Mouse (Mus musculus) hematopoietic multipotent progenitor cell, adult 10-12 weeks (in vitro differentiated cells): ENCODE measurements around the gene Hist1h3b. TPM values are rescaled to one million over a fixed set of nuclear protein-coding genes. Genes with fewer than 3 reads are reported as not detected.

Experiments
- polyA plus RNA-seq: library from polyadenylated mRNA; stranded (reverse); fragments of >175 nt; gene quantifications from 2 replicates; pipeline ENCODE4 v1.2.3, GENCODE M21; 2012; ENCODE audit warnings: low replicate concordance

Gene Hist1h3b
- 4.0 TPM in 1 of 2 replicates, not detected in the other for polyA plus RNA-seq

DNA sequence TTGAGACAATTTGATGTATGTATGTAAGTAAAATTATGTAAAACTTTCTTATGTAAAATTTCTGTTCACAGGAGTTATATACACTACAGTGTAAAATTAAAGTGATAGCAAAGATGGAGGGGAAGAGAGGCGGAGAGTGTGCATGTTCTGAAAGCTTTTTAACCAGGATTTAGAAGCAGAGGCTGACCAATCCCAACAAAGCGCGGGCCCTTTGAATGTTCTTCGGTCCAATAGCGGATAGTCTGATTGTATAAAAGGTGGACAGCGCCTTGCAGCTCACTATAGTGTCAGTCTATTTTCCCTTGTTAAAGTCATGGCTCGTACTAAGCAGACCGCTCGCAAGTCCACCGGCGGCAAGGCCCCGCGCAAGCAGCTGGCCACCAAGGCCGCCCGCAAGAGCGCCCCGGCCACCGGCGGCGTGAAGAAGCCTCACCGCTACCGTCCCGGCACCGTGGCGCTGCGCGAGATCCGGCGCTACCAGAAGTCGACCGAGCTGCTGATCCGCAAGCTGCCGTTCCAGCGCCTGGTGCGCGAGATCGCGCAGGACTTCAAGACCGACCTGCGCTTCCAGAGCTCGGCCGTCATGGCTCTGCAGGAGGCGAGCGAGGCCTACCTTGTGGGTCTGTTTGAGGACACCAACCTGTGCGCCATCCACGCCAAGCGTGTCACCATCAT lies at the start of gene Hist1h3b:
Gene Hist1h3b, plus strand, starts transcription at position 201 of the 675 bp plus-strand sequence.

DNA sequence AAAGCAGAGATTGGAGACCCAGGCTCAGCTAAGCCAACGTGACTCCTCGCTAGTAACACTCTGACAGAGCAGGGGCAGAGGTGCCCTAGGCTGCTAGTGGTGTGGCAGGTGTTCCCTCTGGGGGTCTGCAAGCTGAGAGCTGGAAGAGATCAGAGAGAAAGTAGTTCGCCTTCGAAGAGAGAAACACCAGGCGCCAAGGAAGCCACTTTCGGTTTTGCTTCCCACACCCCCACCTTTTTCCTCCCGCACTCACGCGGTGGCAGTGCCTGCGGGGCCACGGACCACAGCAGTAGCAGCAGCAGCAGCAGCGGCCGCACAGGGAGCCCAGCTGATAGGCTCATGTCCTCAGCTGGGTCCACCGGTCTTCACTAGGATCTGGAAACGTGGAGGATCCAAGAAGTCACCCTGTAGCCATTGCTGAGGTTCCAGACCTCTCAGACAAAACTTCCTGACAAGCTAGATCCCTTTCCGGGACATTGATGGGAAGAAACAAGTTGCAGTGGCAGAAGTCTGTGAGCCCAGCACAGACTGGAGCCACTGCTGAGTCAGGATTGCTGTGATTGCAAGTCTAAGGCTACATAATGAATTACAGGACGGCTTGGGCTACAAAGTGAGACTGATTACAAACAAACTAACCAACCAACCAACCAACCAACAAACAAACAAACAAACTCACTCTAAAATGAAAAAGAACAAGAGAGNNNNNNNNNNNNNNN lies 41.5 kb upstream of the Hist1h3b start, which contains the start of gene Hfe:
Gene Hfe, minus strand, starts transcription at position 481 of the 716 bp plus-strand sequence.

DNA sequence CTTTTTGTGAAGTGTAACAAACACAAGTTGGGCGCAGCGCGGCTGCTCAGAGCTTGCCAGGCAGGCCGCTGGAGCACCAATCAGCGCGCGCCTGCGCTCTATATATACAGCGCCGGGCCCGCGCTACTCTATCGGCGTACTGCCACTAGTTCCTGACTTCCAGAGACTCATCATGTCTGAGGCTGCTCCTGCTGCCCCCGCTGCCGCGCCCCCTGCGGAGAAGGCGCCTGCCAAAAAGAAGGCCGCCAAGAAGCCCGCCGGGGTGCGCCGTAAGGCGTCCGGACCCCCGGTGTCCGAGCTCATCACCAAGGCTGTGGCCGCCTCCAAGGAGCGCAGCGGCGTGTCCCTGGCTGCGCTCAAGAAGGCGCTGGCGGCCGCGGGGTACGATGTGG lies 13.4 kb upstream of the Hist1h3b start, which contains the start of gene Hist1h1c:
Gene Hist1h1c, plus strand, starts transcription at position 132 of the 392 bp plus-strand sequence.

DNA sequence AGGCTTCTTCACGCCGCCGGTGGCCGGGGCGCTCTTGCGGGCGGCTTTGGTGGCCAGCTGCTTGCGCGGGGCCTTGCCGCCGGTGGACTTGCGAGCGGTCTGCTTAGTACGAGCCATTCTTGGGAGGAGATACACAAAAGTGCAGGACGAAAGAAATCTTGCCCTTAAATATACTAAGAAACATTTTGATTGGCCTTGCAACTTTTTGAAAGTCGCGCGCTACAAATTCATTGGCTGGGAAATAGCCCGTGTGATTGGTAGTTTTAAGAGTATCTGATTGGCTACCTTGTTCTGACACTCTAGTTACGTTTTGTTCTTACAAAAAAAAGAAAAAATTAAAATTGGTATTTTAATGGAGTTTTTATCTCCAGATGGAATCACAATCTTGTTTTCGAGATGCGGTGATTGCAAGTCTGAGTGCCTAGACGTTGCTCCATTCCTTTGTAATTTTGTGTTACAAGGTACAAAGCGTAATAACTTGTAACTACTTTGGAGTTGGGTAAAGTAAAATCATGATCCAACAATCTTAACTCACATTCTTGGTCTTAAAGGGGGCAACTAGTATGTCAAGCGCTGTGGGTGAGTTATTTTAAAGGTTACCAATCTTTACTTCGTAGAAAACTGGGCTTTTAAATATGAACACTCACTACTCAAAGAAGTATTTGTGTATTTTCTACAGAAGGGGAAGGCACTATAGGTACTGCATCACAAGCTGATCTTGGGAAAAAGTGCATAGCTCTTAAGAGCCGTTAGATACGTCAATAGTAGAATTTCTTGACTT lies 6.5 kb upstream of the Hist1h3b start, which contains the start of gene Hist1h3c:
Gene Hist1h3c, minus strand, starts transcription at position 222 of the 781 bp plus-strand sequence.

DNA sequence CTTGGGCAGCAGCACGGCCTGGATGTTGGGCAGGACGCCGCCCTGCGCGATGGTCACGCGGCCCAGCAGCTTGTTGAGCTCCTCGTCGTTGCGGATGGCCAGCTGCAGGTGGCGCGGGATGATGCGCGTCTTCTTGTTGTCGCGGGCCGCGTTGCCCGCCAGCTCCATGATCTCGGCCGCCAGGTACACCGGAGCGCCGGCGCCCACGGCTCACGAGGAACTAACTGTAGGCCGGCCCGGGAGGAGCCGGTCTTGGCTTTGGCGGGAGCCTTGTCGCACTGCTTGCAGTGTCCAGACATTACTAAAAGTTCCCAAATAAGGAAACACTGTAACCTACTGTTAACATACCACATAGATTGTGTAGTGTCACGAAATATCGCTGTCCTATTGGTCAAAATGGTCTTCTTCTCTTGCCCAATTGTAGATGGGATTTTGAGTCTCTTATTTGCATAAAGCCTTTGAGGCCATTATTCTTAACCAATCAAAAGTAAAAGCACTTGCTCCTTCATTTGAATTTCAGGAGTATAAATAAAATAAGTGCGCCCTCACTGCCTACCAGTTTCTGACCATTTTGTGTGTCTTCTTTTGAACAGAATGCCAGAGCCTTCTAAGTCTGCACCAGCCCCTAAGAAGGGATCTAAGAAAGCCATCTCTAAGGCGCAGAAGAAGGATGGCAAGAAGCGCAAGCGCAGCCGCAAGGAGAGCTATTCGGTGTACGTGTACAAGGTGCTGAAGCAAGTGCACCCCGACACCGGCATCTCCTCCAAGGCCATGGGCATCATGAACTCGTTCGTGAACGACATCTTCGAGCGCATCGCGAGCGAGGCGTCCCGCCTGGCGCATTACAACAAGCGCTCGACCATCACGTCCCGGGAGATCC lies 5.6 kb upstream of the Hist1h3b start, which contains the start of gene Hist1h2bb:
Gene Hist1h2bb, plus strand, starts transcription at position 534 of the 880 bp plus-strand sequence.

DNA sequence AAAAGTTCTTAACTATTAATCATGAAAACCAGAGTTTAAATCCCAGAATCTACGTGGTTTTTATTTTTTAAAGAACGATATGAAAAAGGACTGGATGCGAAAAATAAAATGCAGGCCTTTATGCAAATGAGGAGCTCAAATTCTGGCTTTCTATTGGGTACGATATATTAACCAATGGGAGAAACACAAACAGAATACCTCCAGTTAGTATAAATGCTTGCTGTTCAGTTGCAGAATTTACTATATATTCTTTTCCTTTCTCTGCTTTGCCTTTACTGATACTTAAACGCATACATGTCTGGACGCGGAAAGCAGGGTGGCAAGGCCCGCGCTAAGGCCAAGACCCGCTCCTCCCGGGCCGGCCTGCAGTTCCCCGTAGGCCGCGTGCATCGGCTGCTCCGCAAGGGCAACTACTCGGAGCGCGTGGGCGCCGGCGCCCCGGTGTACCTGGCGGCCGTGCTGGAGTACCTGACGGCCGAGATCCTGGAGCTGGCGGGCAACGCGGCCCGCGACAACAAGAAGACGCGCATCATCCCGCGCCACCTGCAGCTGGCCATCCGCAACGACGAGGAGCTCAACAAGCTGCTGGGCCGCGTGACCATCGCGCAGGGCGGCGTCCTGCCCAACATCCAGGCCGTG lies 1.1 kb upstream of the Hist1h3b start, which contains the start of gene Hist1h2ab:
Gene Hist1h2ab, plus strand, starts transcription at position 288 of the 639 bp plus-strand sequence.

DNA sequence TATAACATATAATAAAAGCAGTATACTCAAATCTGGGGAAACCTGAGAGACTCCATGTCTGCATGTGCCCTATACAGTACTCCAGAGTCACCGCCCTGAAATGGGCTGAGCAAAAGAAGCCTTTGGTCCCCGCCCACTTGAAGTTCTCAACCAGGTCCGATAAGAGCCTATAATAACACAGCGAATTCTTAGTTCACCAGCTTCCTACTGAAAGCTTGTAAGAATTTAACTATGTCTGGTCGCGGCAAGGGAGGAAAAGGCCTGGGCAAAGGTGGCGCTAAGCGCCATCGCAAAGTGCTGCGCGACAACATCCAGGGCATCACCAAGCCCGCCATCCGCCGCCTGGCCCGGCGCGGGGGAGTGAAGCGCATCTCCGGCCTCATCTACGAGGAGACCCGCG lies 4.7 kb downstream of the Hist1h3b start, which contains the start of gene Hist1h4b:
Gene Hist1h4b, plus strand, starts transcription at position 224 of the 400 bp plus-strand sequence.

DNA sequence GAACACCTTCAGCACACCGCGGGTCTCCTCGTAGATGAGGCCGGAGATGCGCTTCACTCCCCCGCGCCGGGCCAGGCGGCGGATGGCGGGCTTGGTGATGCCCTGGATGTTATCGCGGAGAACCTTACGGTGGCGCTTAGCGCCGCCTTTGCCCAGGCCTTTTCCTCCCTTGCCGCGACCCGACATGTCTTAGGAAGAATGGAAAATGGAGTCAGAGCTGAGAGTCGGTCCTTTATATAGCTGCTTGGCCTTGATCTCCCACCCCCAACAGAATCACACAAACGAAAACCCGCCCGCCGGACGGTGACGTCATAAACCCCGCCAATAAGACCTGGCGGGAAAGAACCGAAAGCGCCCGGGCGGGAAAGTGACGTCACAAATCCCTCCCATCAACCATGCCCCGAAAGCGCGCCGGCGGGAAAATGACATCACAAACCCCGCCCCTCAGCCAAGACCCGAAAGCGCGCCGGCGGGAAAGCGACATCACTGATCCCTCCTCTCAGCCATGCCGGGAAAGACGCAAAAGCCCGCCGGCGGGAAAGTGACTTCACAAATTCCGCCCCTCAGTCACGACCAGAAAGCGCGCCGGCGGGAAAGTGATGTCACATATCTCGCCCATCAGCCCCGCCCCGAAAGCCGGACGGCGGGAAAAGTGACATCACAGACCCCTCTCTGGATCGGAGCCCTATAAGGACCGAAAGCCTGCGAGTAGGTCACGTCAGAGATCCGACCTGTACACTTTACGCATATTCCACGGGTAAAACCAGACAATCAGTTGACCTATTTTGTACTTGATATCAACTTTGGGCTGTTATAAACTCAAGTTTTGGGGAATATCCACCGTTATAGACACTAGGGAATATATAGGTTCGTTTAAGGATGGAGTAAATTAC lies 9.2 kb downstream of the Hist1h3b start, which contains the start of gene Hist1h4a:
Gene Hist1h4a, minus strand, starts transcription at position 259 of the 893 bp plus-strand sequence.

DNA sequence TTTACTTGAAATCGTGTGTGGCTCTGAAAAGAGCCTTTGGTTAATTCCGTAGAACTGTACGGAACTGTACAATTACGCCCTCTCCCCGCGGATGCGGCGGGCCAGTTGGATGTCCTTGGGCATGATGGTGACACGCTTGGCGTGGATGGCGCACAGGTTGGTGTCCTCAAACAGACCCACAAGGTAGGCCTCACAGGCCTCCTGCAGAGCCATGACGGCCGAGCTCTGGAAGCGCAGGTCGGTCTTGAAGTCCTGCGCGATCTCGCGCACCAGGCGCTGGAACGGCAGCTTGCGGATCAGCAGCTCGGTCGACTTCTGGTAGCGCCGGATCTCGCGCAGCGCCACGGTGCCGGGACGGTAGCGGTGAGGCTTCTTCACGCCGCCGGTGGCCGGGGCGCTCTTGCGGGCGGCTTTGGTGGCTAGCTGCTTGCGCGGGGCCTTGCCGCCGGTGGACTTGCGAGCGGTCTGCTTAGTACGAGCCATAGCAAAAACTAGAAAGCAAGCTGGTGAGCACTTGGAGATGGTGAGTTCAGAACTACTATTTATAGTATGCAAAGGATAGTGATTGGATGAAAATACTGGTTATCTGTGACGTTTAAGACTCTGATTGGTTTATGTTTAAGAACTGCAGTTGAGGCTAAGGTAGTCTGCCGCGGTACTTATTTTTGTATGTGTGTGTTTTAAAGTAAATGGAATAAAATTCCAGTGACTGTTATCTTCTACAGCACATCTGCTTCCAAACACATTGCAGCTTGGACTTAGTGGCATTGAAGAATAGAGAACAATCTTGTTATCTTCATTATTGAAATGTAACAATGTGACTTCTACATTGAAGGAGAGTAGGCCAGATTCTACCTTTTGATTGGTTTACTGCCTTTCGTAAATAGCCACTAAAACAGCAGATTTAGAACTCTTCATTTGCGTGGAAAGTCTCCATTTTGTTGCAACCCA lies 10.1 kb downstream of the Hist1h3b start, which contains the start of gene Hist1h3a:
Gene Hist1h3a, minus strand, starts transcription at position 516 of the 951 bp plus-strand sequence.

DNA sequence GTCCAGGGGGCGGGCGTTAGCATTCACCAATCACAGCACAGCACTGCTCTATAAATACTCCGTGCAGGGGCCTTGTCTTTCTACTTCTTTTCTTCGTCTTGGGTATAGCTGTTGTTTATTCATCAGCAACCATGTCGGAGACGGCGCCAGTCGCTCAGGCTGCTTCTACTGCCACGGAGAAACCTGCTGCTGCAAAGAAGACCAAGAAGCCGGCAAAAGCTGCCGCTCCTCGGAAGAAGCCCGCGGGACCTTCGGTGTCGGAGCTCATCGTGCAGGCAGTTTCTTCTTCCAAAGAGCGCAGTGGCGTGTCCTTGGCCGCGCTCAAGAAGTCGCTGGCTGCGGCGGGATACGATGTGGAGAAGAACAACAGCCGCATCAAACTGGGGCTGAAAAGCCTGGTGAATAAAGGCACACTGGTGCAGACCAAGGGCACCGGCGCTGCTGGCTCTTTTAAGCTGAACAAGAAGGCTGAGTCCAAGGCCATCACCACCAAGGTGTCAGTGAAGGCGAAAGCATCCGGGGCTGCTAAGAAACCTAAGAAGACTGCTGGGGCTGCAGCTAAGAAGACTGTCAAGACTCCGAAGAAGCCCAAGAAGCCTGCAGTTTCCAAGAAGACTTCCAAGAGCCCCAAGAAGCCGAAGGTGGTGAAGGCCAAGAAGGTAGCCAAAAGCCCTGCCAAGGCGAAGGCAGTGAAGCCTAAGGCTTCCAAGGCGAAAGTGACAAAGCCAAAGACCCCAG lies 11.7 kb downstream of the Hist1h3b start, which contains the start of gene Hist1h1a:
Gene Hist1h1a, plus strand, starts transcription at position 81 of the 738 bp plus-strand sequence.

DNA sequence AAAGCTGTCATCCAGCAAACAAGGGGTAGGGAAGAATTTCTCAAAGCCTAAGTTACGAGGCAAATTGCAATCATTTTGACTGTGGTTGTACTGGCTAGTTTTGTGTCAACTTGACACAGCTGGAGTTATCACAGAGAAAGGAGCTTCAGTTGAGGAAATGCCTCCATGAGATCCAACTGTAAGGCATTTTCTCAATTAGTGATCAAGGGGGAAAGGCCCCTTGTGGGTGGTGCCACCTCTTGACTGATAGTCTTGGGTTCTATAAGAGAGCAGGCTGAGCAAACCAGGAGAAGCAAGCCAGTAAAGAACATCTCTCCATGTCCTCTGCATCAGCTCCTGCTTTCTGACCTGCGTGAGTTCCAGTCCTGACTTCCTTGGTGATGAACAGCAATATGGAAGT lies 17.5 kb downstream of the Hist1h3b start, which contains the start of gene Trim38:
Gene Trim38, plus strand, starts transcription at position 301 of the 400 bp plus-strand sequence.

Other genes starting within 250 kb of the Hist1h3b start
- gene Hist1h4h, start 221.2 kb upstream of the Hist1h3b start, polyA plus RNA-seq = 10.6 and 15.4 TPM in 2 replicates
- 44.2 and 69.4 TPM in 2 replicates for gene Hist1h2af, start 218.4 kb upstream of the Hist1h3b start, polyA plus RNA-seq
- gene Hist1h3g, start 216.8 kb upstream of the Hist1h3b start, polyA plus RNA-seq = 1.6 and 7.3 TPM in 2 replicates
- 0.36 and 0.54 TPM in 2 replicates for gene Hist1h2bh, start 208.9 kb upstream of the Hist1h3b start, polyA plus RNA-seq
- gene Hist1h3f, start 208.2 kb upstream of the Hist1h3b start, polyA plus RNA-seq = 2.4 and 2.8 TPM in 2 replicates
- gene Hist1h4f, start 200.6 kb upstream of the Hist1h3b start, polyA plus RNA-seq = 3.8 and 7.2 TPM in 2 replicates
- 0.55 and 0.68 TPM in 2 replicates for gene Hist1h1d, start 199.0 kb upstream of the Hist1h3b start, polyA plus RNA-seq
- 3.2 and 3.6 TPM in 2 replicates for gene Hist1h3e, start 189.9 kb upstream of the Hist1h3b start, polyA plus RNA-seq
- 4.8 and 7.7 TPM in 2 replicates for gene Hist1h2ae, start 181.0 kb upstream of the Hist1h3b start, polyA plus RNA-seq
- gene Hist1h2bg, start 180.9 kb upstream of the Hist1h3b start, polyA plus RNA-seq = 4.5 and 23.6 TPM in 2 replicates
- 2.0 and 4.0 TPM in 2 replicates for gene Hist1h2bf, start 178.1 kb upstream of the Hist1h3b start, polyA plus RNA-seq
- 2.4 and 2.6 TPM in 2 replicates for gene Hist1h2ad, start 177.9 kb upstream of the Hist1h3b start, polyA plus RNA-seq
- 0.33 and 1.7 TPM in 2 replicates for gene Hist1h3d, start 176.5 kb upstream of the Hist1h3b start, polyA plus RNA-seq
- gene Hist1h4d, start 170.7 kb upstream of the Hist1h3b start, polyA plus RNA-seq = 12.3 and 12.6 TPM in 2 replicates
- 1.4 and 1.7 TPM in 2 replicates for gene Hist1h2be, start 131.1 kb upstream of the Hist1h3b start, polyA plus RNA-seq
- gene Hist1h1e, start 129.7 kb upstream of the Hist1h3b start, polyA plus RNA-seq = 5.6 and 11.8 TPM in 2 replicates
- 0.80 and 1.2 TPM in 2 replicates for gene Hist1h2ac, start 68.3 kb upstream of the Hist1h3b start, polyA plus RNA-seq
- gene Hist1h2bc, start 68.1 kb upstream of the Hist1h3b start, polyA plus RNA-seq = 10.2 and 11.3 TPM in 2 replicates
- gene Hist1h1t, start 56.5 kb upstream of the Hist1h3b start, polyA plus RNA-seq = not detected in 2 replicates
- gene Hist1h4c, start 53.8 kb upstream of the Hist1h3b start, polyA plus RNA-seq = 2.4 and 2.5 TPM in 2 replicates
- gene Hfe, start 41.4 kb upstream of the Hist1h3b start, polyA plus RNA-seq = 12.7 and 34.4 TPM in 2 replicates
- 26.1 and 77.9 TPM in 2 replicates for gene Hist1h1c, start 13.5 kb upstream of the Hist1h3b start, polyA plus RNA-seq
- gene Hist1h3c, start 6.7 kb upstream of the Hist1h3b start, polyA plus RNA-seq = 0.55 and 4.8 TPM in 2 replicates
- gene Hist1h2bb, start 5.5 kb upstream of the Hist1h3b start, polyA plus RNA-seq = 3.5 and 6.0 TPM in 2 replicates
- gene Hist1h2ab, start 1.1 kb upstream of the Hist1h3b start, polyA plus RNA-seq = 4.8 and 6.2 TPM in 2 replicates
- gene Hist1h4b, start 4.7 kb downstream of the Hist1h3b start, polyA plus RNA-seq = 4.4 and 10.3 TPM in 2 replicates
- gene Hist1h4a, start 9.0 kb downstream of the Hist1h3b start, polyA plus RNA-seq = 5.9 and 9.4 TPM in 2 replicates
- gene Hist1h3a, start 10.1 kb downstream of the Hist1h3b start, polyA plus RNA-seq = 1.4 and 5.7 TPM in 2 replicates
- 0.40 and 0.81 TPM in 2 replicates for gene Hist1h1a, start 11.4 kb downstream of the Hist1h3b start, polyA plus RNA-seq
- not detected in 2 replicates for gene Trim38, start 17.6 kb downstream of the Hist1h3b start, polyA plus RNA-seq
- not detected in 2 replicates for gene Slc17a2, start 54.7 kb downstream of the Hist1h3b start, polyA plus RNA-seq
- gene Slc17a3, start 87.2 kb downstream of the Hist1h3b start, polyA plus RNA-seq = not detected in 2 replicates
- not detected in 2 replicates for gene Slc17a1, start 115.5 kb downstream of the Hist1h3b start, polyA plus RNA-seq
- not detected in 2 replicates for gene Slc17a4, start 162.7 kb downstream of the Hist1h3b start, polyA plus RNA-seq
- not detected in 2 replicates for gene Hist1h2ba, start 181.9 kb downstream of the Hist1h3b start, polyA plus RNA-seq
- gene Hist1h2aa, start 182.2 kb downstream of the Hist1h3b start, polyA plus RNA-seq = not detected in 2 replicates
- not detected in 2 replicates for gene Scgn, start 238.9 kb downstream of the Hist1h3b start, polyA plus RNA-seq